Mouse (Mus musculus) erythroblast, embryonic 14.5 days (primary cell): Measurements from ENCODE around the gene Klhl25. TPM values are rescaled to one million over a fixed set of nuclear protein-coding genes. Genes with fewer than 3 reads are reported as not detected.
"Not testable (repeated sequence)": the region's sequence is repeated elsewhere in the genome, so short reads cannot be mapped to it uniquely, and the experiment has no call there.

Experiments used
- H3K27me3 ChIP-seq: 2 replicates; pipeline ENCODE4 v1.6.1; 2012; ENCODE audit warnings: inconsistent platforms; ENCODE audit not compliant: control insufficient read depth
- H3K36me3 ChIP-seq: 2 replicates; pipeline ENCODE4 v1.6.1; 2012; ENCODE audit warnings: mild to moderate bottlenecking, inconsistent platforms; ENCODE audit not compliant: control insufficient read depth
- H3K4me1 ChIP-seq: 2 replicates; pipeline ENCODE4 v1.6.1; 2012; ENCODE audit warnings: inconsistent platforms; ENCODE audit not compliant: control insufficient read depth
- H3K4me3 ChIP-seq: replicated peaks from 2 replicates; pipeline ENCODE3; 2012; ENCODE audit warnings: moderate library complexity, mild to moderate bottlenecking, inconsistent platforms
- H3K9me3 ChIP-seq: 2 replicates; pipeline ENCODE4 v1.6.1; 2012; ENCODE audit warnings: low read length, inconsistent platforms, mixed read lengths; ENCODE audit not compliant: control insufficient read depth
- GATA1 ChIP-seq: IDR thresholded peaks from 2 replicates; pipeline ENCODE4 v1.6.1; 2012; ENCODE audit warnings: low read length, inconsistent platforms, mixed read lengths
- TAL1 ChIP-seq: IDR thresholded peaks from 3 replicates; pipeline ENCODE4 v1.6.1; 2012; ENCODE audit warnings: low read length, inconsistent platforms, mixed read lengths
- polyA plus RNA-seq: library from polyadenylated mRNA; stranded (reverse); fragments of >175 nt; gene quantifications from 2 replicates; pipeline ENCODE4 v1.2.3, GENCODE M21; 2012

The Klhl25 gene
- polyA plus RNA-seq, 1 experiment = 1.3 TPM

GRCm38 (mm10) chr7:75868687-75869086 is 20.6 kb downstream of the Klhl25 start:
- no peaks in the 10 kb centered on the region for H3K27me3 ChIP-seq
- peaks cover 98% of the 10 kb centered on the region for H3K36me3 ChIP-seq
- peaks cover 21% of the 10 kb centered on the region for H3K9me3 ChIP-seq
- peaks cover 59% of the 10 kb centered on the region for H3K4me1 ChIP-seq
- TF ChIP-seq TAL1 (no peak), GATA1 (no peak)
- H3K4me3 ChIP-seq = no peak overlapping the region

DNA sequence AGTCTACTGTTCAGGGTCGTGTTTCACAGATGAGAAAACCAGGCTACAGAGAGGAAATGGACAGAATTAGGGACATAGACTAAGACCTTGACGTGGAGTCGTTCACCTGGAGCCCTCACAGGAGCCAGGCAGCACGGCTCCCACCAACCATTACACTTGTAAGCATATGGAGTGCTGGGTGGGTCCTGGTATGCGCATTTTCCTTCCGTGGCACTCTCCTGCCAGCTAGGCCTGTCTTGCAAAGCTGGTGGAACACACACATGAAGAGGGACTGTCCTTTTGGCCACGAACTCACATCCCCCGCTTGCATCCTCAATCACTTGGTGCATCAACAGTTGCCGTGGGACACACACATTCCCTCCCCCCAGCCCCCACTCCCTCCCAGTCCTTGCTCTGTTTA is 22.4 kb downstream of the Klhl25 start:
- Histone ChIP-seq H3K4me1 (peaks cover 41% of the 10 kb centered on the region), H3K9me3 (peaks cover 10% of the 10 kb centered on the region), H3K36me3 (peaks cover 98% of the 10 kb centered on the region), H3K27me3 (no peaks in the 10 kb centered on the region), H3K4me3 (no peak overlapping the region)
- TF ChIP-seq TAL1 = no peak
- no peak for TF ChIP-seq GATA1

DNA sequence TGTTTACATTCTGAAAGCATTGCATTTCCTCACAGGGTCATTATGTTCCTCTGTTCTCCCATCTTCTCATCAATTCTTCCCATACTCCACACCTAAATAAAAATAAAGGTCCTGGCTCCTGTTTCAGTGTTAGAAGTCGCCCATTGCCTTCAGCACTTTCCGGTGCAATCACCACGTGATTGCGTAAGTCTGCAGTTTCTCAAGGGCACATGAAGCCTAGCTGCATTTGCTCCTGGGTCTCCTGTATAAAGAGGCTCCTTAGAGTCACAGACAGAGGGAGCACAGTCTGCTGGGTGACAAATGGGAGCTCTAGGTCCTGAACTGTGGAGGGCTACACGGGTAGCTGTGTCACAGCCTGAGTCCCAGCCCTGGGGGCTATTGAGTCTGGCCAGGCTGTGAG is 24.1 kb downstream of the Klhl25 start:
- TF ChIP-seq TAL1 = no peak
- TF ChIP-seq GATA1 = no peak
- Histone ChIP-seq H3K36me3 (peaks cover 81% of the 10 kb centered on the region), H3K4me1 (peaks cover 27% of the 10 kb centered on the region), H3K4me3 (no peak overlapping the region), H3K9me3 (peaks cover 3% of the 10 kb centered on the region; the same call in 1 of the 2 replicates), H3K27me3 (no peaks in the 10 kb centered on the region)

- Histone ChIP-seq H3K4me1 (peaks cover 25% of the 10 kb centered on the region), H3K27me3 (no peaks in the 10 kb centered on the region), H3K4me3 (no peak overlapping the region), H3K36me3 (peaks cover 76% of the 10 kb centered on the region), H3K9me3 (peaks cover 3% of the 10 kb centered on the region; the same call in 1 of the 2 replicates)
- TF ChIP-seq GATA1 (no peak), TAL1 (no peak)
These were observed 24.6 kb downstream of the Klhl25 start for GRCm38 (mm10) chr7:75872697-75873096.

DNA sequence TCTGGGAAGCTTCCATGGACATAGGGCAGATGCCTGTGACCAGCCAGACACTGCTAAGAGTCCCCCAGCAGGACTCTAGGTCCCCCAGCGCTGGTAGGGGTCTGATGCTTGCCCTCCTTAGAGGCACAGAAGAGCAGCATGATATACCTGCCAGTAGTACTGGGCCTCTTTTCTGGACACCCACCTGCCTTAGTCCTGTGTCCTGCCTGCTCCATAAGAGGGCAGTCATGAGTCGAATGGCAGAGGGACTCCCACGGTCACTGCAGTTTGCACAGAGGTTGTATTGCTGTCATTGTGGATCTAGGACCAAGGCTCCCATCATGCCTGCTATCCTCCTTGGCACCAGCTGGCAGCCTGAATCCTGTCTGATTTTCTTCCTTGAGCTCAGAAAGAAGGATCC is 25.1 kb downstream of the Klhl25 start:
- Histone ChIP-seq H3K4me3 (no peak overlapping the region), H3K27me3 (no peaks in the 10 kb centered on the region), H3K36me3 (peaks cover 72% of the 10 kb centered on the region), H3K9me3 (peaks cover 3% of the 10 kb centered on the region; the same call in 1 of the 2 replicates), H3K4me1 (peaks cover 21% of the 10 kb centered on the region)
- TF ChIP-seq GATA1 (no peak), TAL1 (no peak)

DNA sequence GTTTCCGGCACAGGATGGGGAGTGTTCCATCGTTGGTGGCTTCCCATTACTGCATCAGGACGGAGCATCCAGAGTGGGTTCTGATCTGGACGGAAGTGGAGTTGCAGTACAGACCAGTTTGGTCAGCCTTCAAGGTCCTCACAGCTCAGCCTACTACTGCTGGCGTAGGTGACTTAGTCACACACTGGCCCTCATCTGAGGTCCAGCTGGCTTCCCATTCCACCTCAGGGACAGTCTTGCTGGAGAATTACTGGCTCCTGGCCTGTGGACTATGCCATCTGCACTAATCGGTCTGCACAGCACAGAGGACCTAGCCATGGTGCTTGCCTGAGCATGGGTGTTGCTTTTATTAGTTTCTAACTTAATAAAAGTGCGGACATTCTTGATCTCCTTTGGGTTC is 25.6 kb downstream of the Klhl25 start:
- Histone ChIP-seq H3K4me1 (peaks cover 16% of the 10 kb centered on the region), H3K9me3 (no peaks in the 10 kb centered on the region), H3K4me3 (no peak overlapping the region), H3K27me3 (no peaks in the 10 kb centered on the region), H3K36me3 (peaks cover 67% of the 10 kb centered on the region)
- TF ChIP-seq TAL1 = no peak
- no peak for TF ChIP-seq GATA1

- not testable (repeated sequence) for H3K9me3 ChIP-seq, H3K27me3 ChIP-seq
- H3K4me1 ChIP-seq = peaks cover 11% of the 10 kb centered on the region
These were observed 31.3 kb downstream of the Klhl25 start for GRCm38 (mm10) chr7:75879436-75879835.

GRCm38 (mm10) chr7:75880236-75880635 is 32.1 kb downstream of the Klhl25 start:
- TF ChIP-seq GATA1 (no peak), TAL1 (no peak)
- no peak overlapping the region for H3K4me3 ChIP-seq
- H3K36me3 ChIP-seq = peaks cover 3% of the 10 kb centered on the region
- H3K4me1 ChIP-seq = peaks cover 11% of the 10 kb centered on the region
- no peaks in the 10 kb centered on the region for H3K9me3 ChIP-seq
- peaks cover 5% of the 10 kb centered on the region; the same call in 1 of the 2 replicates for H3K27me3 ChIP-seq

More at GRCm38 (mm10) chr7:75879436-75879835, 31.3 kb downstream of the Klhl25 start:
- H3K36me3 ChIP-seq = peaks cover 11% of the 10 kb centered on the region
- H3K4me3 ChIP-seq = not testable (repeated sequence)

GRCm38 (mm10) chr7:75880650-75881049 is 32.5 kb downstream of the Klhl25 start:
- no peak for TF ChIP-seq TAL1
- TF ChIP-seq GATA1 = no peak
- Histone ChIP-seq H3K4me1 (peaks cover 11% of the 10 kb centered on the region), H3K4me3 (no peak overlapping the region), H3K36me3 (no peaks in the 10 kb centered on the region), H3K9me3 (no peaks in the 10 kb centered on the region), H3K27me3 (peaks cover 5% of the 10 kb centered on the region; the same call in 1 of the 2 replicates)

- Histone ChIP-seq H3K36me3 (no peaks in the 10 kb centered on the region), H3K4me3 (no peak overlapping the region), H3K9me3 (no peaks in the 10 kb centered on the region), H3K4me1 (peaks cover 11% of the 10 kb centered on the region), H3K27me3 (peaks cover 5% of the 10 kb centered on the region; the same call in 1 of the 2 replicates)
- TF ChIP-seq TAL1 = no peak
- TF ChIP-seq GATA1 = no peak
These were observed 33.3 kb downstream of the Klhl25 start for GRCm38 (mm10) chr7:75881376-75881775.
